Mouse (Mus musculus): ENCODE data around the gene Hmcn2. TPM values are rescaled to one million over a fixed set of nuclear protein-coding genes. Genes with fewer than 3 reads are reported as not detected.

The Hmcn2 gene
- not detected in 2 replicates for total RNA-seq (2017)

DNA sequence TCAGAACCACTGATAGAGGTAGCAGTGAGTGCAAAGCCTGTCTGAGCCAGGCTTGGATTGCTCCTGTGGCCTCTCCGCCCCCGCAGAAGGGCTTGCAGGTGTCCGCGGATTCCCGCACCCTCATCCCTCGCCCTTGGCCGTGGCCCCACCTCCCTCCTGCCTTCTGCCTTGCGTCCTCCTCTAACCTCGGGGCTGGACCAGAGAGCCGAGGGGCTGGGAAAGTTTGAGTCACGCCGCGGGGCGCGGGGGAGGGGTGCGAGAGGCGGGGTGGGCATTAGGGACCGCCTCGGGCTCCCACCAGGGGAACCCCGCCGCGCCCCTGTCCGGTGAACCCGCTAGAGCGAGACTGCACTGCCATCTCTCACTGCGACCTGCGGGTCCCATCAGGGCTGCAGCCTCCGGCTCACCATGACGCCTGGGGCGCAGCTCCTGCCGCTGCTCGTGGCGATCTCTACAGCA, at the start of gene Hmcn2:
Gene Hmcn2 (plus strand): TSS at position 409 of the 459 bp plus-strand sequence.
- ATAC-seq (replicated peaks; ENCODE audit: low read depth, poor library complexity, severe bottlenecking) = no peak

DNA sequence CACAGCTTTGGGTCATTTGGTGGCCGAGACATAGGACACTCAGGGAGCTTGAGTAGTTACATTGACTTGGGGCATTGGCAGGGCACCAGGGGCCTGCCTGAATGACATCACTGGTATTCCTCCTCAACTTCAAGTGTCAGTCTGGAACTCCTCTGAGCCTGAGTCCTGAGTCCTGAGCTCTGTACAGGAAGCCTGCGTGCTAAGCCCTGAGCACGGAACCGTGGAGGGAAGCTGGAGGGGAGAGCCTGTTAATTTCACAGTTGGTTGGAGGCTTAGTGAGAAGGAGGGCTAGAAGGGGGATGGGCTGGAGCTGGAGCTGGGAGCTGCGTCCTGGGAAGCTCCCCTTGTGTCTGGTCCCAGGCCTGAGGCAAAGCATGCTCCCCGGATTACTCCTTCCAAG, 46.8 kb upstream of the Hmcn2 start:
- no peak for ATAC-seq (replicated peaks; ENCODE audit: low read depth, poor library complexity, severe bottlenecking)

DNA sequence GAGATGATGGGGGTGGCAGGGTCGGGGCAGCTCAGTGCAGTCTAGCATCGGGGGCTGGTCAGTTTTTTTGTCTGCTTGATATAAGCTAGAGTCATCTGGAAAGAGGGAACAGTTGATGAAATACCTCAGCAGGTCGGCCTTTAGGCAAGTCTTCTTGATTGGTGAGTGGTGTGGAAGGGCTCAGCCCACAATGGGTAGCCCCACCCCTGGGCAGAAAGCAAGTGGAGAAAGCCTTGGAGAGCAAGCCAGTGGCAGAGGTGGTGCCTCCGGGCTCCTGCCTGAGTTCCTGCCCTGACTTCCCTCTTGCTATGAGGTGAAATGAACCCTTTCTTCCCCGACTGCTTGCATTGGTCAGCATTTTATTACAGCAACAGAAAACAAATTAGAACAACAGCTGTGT, 45.6 kb upstream of the Hmcn2 start:
- no peak for ATAC-seq (replicated peaks; ENCODE audit: low read depth, poor library complexity, severe bottlenecking)

DNA sequence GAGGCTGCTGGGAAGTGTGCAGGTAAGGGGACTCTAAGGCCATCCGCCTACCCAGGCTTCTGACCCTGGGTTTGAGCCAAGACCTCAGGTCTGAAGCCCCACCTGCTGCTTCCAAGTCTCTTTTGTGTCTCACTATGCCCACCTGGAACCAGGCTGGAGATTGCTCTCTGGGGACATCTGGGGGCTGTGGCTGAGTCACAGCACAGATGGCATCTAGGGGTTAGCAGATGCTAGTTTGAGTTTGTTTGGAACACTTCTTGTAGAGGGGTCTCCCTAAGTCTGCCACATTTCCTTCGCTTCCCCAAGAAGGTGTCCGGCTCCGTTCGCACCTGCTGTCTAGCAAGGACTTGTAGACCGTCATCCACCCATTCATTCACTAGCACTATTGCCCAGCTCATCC, 45.0 kb upstream of the Hmcn2 start:
- ATAC-seq (replicated peaks; ENCODE audit: low read depth, poor library complexity, severe bottlenecking) = no peak

DNA sequence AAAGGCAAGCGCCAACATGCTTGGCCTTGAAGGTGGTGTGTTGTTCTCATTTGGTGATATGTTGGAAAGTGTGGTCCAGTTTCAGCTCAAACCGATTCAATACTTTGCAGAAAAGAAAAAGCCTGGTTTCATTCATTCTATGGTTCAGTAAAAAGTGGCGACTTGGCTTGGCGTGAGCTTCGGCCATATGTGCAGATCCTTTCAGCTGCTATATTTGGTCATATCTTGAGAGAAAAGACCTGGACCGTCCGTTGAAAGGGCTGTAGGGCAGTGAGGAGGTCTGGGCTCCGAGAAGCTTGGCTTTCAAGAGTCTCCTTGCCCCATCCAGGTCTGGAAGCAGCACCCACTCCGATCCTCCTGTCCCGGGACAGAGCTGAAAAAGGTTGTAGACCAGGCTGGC, 44.4 kb upstream of the Hmcn2 start:
- ATAC-seq (replicated peaks; ENCODE audit: low read depth, poor library complexity, severe bottlenecking) = no peak

DNA sequence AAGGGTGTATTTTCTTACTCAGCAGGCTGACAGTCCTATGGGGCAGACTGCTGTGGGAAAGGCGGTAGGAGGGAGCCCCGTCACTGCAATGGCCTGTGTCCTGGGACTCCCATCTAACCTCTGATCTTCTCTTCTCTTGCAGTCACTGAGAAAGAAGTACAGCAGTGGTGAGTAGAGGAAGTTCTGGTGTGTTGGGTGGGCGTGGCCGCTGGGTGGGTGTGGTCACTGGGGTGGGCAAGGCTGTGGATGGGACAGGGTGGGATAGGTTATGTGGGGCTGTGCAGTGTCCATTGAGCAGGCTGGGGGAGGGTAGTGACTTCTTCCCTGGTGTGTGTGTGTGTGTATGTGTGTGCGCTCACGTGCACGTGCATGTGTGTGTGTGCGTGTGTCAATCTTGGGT, 43.7 kb upstream of the Hmcn2 start:
- peak; percentile 66 for ATAC-seq (replicated peaks; ENCODE audit: low read depth, poor library complexity, severe bottlenecking)

DNA sequence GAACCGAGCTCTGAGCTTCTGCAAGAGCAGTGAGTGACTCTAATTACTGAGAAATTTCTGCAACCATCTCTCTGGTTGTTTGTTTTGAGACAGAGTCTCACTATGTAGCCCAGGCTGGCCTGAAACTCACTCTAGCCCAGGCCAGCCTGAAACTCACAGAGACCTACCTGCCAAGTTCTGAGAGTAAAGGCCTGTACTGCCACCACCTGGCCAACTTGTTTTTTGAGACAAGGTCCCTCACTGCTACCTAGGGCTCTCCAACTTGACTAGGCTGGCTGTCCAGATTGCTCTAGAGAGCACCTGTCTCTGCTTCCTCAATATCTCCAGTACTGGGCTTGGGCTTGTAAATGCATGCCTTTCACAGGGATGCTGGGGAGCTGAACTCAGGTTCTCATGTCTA, 43.1 kb upstream of the Hmcn2 start:
- no peak for ATAC-seq (replicated peaks; ENCODE audit: low read depth, poor library complexity, severe bottlenecking)

DNA sequence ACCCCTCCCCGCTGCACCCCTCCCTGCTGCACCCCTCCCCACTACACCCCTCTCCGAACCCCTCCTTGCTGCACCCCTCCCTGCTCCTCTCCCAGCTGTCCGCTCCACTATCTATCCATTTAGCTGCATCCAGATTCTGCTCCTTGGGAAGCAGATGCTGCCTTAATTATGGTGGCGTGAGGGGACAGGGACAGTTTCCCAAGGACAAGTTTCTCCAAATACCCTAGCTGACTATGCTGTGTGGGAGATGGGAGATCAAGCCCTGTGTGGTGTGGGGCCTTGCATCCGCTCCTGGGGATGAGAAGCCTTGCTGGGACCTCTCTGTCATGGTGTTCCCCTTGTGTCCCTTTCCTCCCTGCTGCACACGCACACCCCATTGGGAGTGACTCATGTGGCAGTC, 39.2 kb upstream of the Hmcn2 start:
- ATAC-seq (replicated peaks; ENCODE audit: low read depth, poor library complexity, severe bottlenecking) = no peak

DNA sequence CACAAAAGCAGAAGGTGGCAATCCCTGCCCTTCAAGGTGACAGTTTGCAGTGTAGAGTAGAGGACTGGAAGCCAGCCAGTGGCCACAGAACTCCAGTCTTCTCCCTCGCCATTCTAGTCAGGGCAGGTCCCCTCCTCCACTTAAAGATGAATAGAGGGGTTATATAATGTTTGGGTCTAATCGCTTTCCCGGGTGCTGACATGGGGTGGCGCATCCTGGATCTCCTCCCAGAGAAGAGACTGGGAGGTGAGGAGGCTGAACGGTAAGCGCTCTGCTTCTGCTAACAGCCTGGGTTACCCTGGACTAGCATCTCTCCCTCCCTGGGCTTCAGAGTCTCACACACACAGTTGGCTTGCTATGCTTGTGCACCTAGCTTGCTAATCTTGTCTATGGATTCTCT, 36.4 kb upstream of the Hmcn2 start:
- ATAC-seq (replicated peaks; ENCODE audit: low read depth, poor library complexity, severe bottlenecking) = no peak

DNA sequence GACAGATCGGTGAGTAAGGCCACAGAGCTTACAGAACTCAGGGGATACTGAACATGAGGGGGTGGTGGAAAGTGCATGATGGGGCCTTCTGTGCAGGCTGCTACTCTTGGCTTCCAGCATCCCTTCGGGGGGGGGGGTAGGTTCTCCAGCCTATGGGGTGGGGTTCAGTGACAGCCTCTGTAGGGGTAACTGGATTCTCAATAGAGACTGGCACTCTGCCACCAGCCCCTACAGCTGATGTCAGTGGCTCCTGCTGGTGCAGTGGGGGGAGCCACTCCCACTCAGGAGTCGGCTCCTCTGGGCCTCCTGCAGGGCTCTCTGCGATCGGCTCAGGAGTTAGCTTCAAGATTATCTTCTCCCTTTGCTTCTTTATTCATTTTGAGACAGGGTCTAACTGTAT, 35.7 kb upstream of the Hmcn2 start:
- ATAC-seq (replicated peaks; ENCODE audit: low read depth, poor library complexity, severe bottlenecking) = no peak

DNA sequence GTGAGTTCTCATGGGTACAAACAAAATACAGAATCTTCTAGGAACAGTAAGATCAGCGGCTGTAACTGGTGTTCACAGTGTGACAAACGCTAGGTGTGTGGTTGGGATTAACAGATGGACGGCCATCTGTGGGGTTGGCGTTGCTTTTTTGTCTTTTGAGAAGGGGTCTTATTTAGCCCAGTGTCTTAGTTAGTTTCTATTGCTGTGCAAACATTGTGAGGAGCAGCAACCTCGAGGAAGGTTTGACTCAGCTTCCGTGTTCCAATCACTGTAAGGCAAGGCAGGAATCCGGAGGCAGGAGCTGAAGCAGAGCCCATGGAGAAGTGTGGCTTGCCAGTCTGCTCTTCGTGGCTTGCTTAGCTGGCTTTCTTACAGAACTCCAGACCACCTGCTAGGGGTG, 33.1 kb upstream of the Hmcn2 start:
- no peak for ATAC-seq (replicated peaks; ENCODE audit: low read depth, poor library complexity, severe bottlenecking)

DNA sequence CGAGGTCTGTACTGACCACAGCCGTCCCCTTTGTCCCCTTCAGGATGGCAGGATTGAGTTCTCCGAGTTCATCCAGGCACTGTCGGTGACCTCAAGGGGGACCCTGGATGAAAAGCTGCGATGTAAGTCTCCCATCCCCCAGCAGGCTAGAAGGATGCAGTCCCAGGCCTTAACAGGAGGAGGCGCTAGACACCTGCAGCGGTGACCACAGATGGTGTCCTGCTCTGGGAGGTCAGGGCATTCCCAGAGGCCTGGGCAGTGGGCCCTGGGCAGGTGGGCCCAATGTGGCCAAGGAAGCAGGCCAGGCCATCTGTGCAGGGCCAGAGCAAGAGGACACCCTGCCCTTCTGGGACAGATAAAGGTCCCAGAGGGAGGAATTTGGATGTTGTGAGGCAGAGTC, 31.9 kb upstream of the Hmcn2 start:
- ATAC-seq (replicated peaks; ENCODE audit: low read depth, poor library complexity, severe bottlenecking) = no peak

DNA sequence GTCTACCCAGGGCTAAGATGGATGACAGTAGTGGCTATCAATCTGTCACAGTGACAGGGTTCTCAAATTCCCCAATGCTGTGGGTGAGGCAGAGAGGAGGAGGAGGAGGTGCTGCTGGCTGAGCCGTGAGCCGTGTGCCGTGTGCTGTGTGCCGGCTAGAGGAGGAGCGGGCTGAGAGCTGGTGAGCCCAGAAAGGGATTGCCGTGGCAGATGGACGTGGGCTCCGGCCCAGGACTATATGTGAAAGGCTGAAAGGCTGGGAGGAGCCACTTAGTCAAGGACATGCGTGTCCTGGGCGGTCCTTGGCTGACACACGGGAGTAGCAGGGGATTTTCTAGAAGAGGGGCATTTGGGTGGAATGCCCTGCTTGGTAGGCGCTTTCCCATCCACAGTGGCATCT, 31.3 kb upstream of the Hmcn2 start:
- no peak for ATAC-seq (replicated peaks; ENCODE audit: low read depth, poor library complexity, severe bottlenecking)

DNA sequence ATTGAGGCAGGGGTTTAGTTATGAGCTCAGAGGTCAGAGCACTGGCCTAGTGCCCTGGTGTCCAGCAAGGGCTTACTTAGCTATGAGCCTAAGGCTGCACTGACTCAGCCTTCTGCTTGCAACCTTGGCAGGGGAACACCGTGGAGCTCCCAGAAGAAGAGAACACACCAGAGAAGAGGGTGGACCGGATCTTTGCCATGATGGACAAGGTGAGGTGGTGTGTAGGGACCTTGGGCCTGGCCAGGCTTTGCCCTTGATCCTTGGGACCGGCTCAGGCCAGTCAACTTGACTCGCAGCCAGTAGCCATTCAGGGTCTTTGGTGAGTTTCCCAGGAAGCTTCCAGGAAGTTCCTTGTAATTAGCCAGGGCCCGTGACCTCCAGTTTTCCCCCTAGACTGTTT, 29.7 kb upstream of the Hmcn2 start:
- no peak for ATAC-seq (replicated peaks; ENCODE audit: low read depth, poor library complexity, severe bottlenecking)

DNA sequence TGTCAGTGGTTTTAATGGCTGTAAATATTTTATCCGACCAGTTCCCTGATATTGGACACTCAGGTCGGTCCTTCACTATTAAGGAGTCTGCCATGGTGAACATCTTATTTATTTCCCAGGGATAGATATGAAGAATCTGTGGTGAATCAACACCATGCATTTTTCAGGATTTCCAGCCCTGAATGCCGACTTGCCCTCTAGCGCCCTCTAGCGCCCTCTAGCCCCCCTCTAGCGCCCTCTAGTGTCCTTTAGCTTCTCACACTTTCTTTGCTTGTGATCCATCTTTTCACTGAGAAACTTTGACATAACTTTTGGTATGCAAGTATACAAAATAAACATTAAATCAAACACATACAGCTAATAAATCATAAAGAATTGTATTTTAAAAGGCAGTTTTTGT, 22.8 kb upstream of the Hmcn2 start:
- ATAC-seq (replicated peaks; ENCODE audit: low read depth, poor library complexity, severe bottlenecking) = 0 out of 2 replicates have a peak, but pooled peaks have one; percentile 61

DNA sequence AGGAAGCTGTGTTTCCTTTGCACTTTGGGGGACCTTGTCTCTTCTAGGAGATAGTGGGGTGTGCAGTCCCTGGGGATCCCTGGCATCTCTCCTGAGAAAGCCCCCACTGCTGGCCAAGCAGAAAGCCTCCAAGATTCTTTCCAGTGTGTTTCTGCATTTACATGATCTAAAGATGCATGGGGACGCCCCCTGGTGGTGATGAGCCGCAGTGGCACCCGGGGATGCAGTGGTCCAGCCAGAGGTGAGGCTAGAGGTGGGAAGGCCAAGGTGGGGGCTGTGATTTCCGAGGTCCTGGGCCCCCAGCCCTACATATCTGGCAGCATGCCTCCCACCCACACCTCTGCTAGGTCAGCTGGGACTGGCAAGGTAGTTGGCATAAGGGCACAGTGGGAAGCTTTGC, 19.2 kb upstream of the Hmcn2 start:
- no peak for ATAC-seq (replicated peaks; ENCODE audit: low read depth, poor library complexity, severe bottlenecking)

DNA sequence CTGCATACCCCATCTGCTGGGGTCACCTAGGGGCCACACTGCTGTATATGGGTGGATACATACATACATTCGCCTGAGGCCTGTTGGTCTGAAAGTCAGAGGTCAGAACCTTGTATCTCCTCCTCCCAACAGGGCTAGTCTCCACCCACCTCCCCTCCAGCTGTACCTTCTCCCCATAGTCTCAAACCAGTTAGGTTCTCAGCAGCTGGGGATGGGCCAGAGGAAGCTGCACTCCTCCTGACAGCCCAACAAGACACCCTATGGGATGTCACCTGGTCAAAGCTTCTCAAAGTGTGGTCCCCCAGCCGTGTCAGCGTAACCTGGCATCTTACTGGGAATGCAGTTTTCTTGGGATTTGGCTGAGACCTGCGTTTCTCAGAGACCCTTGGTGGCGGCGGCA, 17.8 kb upstream of the Hmcn2 start:
- ATAC-seq (replicated peaks; ENCODE audit: low read depth, poor library complexity, severe bottlenecking) = no peak

DNA sequence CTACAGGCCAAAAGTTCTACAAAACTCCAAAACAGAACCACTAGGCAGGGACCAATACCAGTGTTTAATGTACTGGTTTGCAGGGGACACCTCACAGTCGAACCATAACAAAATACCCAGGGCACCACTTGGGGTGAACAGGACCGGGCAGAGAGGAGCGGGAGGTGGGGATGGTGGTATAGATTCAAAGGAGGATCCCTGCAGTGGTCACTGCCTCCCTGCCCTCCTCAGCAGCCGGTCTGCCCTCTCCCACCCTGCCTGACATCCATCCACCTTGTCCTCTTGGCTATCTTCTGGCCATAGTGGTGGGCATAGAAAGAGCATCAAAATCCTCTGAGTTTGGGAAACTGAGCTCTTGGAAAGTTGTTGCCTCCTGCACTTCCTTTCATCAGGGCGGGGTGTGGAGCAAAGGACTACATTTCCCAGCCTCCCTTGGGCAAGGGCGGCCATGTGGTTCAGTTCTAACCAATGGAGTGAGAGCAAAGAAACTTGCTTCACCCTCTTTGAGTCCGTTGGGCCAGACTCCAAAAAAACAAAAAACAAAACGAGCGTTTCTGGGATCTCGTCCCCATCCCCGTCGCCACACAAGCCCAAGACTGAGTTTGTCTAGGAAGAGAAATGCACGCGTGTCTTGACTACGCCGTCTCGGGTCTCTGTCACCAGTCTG, 16.5 kb upstream of the Hmcn2 start:
- peak; percentile 85 for ATAC-seq (replicated peaks; ENCODE audit: low read depth, poor library complexity, severe bottlenecking)

DNA sequence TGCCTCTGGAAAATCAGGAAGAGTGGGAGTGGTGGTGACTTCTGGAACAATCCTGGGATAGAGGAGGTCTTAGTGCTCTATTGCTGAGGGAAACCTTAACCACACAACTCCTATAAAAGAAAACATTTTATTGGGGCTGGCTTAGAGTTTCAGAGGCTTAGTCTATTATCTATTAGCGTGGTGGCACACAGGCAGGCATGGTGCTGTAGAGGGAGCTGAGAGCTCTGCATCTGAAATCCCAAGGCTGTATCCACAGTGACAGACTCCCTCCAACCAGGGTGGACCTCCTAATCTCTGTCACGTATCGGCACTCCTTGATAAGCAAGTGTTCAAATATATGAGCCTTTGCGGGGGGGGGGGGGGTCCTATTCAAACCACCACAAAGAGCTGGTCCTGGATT, 15.4 kb upstream of the Hmcn2 start:
- ATAC-seq (replicated peaks; ENCODE audit: low read depth, poor library complexity, severe bottlenecking) = no peak

DNA sequence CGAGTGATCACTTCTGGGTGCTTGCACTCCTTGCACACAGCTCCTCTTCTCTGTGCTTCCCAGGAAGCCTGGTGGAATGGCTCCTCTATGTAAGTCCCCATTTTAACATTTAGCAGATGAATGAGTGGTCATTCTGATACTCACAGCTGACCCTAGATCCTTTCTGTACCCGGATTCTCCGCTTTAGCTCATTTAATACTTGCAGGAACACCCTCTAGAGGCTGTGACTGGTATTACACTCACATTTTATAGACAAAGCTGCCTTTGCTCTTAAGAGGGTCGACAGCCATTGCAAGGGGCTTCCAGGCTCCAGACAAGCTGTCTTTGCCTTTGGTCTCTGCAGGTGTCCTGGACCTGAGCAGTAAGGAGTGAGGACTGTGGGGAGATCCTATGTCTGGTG, 14.9 kb upstream of the Hmcn2 start:
- ATAC-seq (replicated peaks; ENCODE audit: low read depth, poor library complexity, severe bottlenecking) = 0 out of 2 replicates have a peak, but pooled peaks have one; percentile 20

DNA sequence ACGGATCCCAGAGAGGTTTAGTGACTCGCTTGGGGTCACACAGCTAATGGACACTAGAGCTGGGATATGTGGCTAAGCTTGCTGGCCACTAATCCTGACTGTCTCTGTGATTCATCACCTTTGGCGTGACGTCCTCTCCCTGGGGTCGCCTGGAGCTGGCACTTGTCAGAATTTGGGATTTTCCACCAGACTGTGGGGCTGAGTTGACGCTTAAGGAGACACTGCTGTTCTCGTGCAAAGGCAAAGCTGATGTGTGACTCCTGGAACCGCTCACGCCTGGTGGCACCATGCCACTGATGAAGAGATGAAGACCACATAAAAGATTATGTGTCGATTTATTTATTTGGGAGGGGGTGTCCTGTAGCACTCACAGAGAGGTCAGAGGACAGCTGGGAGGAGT, 14.2 kb upstream of the Hmcn2 start:
- ATAC-seq (replicated peaks; ENCODE audit: low read depth, poor library complexity, severe bottlenecking) = no peak

DNA sequence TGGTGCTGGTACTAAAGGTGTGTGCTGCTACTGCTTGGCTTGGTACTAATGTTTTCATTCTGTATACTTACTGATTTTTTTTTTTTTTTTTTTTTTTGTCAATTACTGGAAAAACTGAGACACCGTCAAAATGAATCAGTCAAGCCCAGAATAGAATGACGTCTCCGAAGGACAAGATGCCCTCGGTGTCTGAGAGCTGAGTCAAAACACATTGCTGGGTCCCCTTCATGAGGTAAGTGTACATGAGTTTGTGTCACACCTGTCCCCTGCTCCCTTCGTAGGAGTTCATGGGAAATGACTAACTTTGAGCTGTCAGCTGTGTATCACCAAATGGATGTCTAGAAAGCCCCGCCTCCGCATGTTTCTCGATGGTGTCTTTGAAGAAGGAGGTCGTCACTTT, 11.0 kb upstream of the Hmcn2 start:
- no peak for ATAC-seq (replicated peaks; ENCODE audit: low read depth, poor library complexity, severe bottlenecking)

DNA sequence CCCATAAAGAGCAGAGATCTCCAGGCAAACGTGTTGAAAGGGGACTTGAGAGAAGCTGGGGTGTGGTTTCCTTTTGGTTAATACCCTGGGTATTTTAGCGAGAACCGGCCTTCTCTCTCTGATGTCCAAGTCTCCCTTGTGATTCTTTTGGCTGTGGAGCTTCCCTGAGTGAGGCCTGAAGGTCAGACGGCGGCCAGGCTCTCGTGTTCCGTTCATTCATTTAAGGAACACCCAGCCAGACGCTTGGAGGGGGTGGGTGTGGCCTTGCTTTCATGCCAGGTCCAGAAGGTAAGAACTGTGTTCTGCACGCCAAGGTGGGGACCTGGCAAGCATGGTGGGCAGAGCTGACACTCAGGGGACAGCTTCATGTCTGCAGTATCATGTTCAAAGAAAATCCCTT, 10.0 kb upstream of the Hmcn2 start:
- ATAC-seq (replicated peaks; ENCODE audit: low read depth, poor library complexity, severe bottlenecking) = no peak

Measured in common myeloid progenitor, adult 5-6 weeks (primary cell).